Mouse (Mus musculus) gastrocnemius, postnatal 25 days (tissue): ENCODE measurements around the gene Klhl3. TPM values are rescaled to one million over a fixed set of nuclear protein-coding genes. Genes with fewer than 3 reads are reported as not detected.

Experiments used
- DNase-seq: peaks from one replicate; pipeline ENCODE4 v3.0.0; 2022
- microRNA-seq, 2 experiments: library from miRNA; unstranded; fragments of <30 nt; microRNA quantifications; one replicate each; pipeline ENCODE4 v1.2.0; 2021; ENCODE audit warnings: borderline replicate concordance in 2 of 2
- total RNA-seq, 2 experiments: library from RNA; stranded (reverse); gene quantifications; 1 replicate in 1 of 2; 2 replicates in 1 of 2; pipeline ENCODE4 v1.2.3; 2021

Gene Klhl3
- total RNA-seq, 2 experiments from 2014 or later: 0.41 to 0.88 TPM

GRCm38 (mm10) chr13:57959806-57960205 is 153.6 kb downstream of the Klhl3 start:
- DNase-seq: no peak

Small RNAs within 50 kb of the gene (microRNA-seq; reads per million reads assigned to microRNA genes)
- gene Mir874: 19.6 to 25.0 reads per million in 2 experiments

Other genes with a start within 250 kb of the Klhl3 start
- under 1 TPM; 0.48 to 0.72 TPM for gene Spock1, start 205.3 kb downstream of the Klhl3 start, total RNA-seq
- gene Hnrnpa0, start 15.0 kb upstream of the Klhl3 start, total RNA-seq: 10 to 100 TPM; 34.6 to 38.6 TPM
- 10 to 100 TPM in 1 of 2 experiments, 1 to 10 TPM in 1; 9.3 to 12.2 TPM for gene Idnk, start 44.1 kb upstream of the Klhl3 start, total RNA-seq
- 10 to 100 TPM; 41.1 to 42.4 TPM for gene Ubqln1, start 102.1 kb upstream of the Klhl3 start, total RNA-seq
- 10 to 100 TPM; 17.8 to 20.9 TPM for gene Gkap1, start 162.1 kb upstream of the Klhl3 start, total RNA-seq
- gene Kif27, start 245.5 kb upstream of the Klhl3 start, total RNA-seq: under 1 TPM in 1 of 2 experiments, not detected in 1; 0.05 TPM